Mouse (Mus musculus) monocyte, adult 5-6 weeks (primary cell): ENCODE data around the gene Prkce. TPM values are rescaled to one million over a fixed set of nuclear protein-coding genes. Genes with fewer than 3 reads are reported as not detected.

ENCODE experiments used
- total RNA-seq: library from RNA; stranded (forward); fragments of 200-1000, 200-491, 200-594 nt; gene quantifications from 3 replicates; pipeline ENCODE4 v1.2.3, GENCODE M21; 2017

Prkce gene
- total RNA-seq, 1 experiment from 2014 or later: 21.1 TPM

Other genes with a start within 250 kb of the Prkce start
- gene Srbd1, start 22.6 kb upstream of the Prkce start, total RNA-seq: 17.4 to 29.5 TPM (median 26.5 TPM) in 3 replicates